Mouse (Mus musculus): ENCODE data around the gene Slc17a7. TPM values are rescaled to one million over a fixed set of nuclear protein-coding genes. Genes with fewer than 3 reads are reported as not detected.
"Not testable (repeated sequence)": the region's sequence is repeated elsewhere in the genome, so short reads cannot be mapped to it uniquely, and the experiment has no call there.

Gene Slc17a7
- under 1 TPM; 0.18 to 0.42 TPM for total RNA-seq (2021)
- long read RNA-seq, experiment 1, result 0 reads
- long read RNA-seq, experiment 2, result 0 reads

GRCm38 (mm10) chr7:45163735-45164490 lies at the start of gene Slc17a7:
Slc17a7 (plus strand) TSS chr7:45163949.
- peak; percentile 53 for DNase-seq

DNA sequence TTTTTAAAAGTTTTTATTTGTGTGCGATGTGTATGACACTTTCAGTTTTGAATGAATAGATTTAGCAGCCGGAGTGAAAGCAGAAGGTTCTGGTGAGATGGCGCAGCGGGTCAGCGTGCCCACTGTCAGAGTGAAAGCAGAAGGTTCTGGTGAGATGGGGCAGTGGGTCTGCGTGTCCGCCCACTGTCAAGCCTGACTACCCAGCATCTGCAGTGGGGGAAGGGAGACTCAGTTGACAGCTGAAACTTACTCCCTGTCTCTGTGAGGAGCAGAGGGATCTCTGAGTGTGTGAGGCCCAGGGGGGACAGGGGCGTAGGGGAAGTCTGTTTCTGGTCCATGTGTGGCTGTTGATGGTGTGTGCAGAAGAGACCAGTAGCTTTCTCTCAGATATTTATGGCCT lies 46.2 kb upstream of the Slc17a7 start:
- DNase-seq, result no peak

DNA sequence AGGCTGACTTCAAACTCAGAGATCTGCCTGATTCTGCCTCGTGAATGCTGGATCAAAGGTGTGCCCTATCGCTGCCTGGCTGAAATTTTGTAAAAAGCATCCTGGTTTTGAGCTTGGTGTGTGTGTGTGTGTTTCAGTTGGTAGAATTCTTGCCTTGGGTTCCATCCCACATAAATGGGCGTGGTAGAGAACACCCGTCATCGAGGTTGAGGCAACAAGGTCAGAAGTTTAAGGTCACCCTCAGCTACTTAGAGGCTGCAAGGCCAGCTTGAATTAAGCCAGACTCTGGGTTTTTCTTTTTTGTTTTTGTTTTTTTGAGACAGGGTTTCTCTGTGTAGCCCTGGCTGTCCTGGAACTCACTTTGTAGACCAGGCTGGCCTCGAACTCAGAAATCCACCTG lies 45.4 kb upstream of the Slc17a7 start:
- DNase-seq, result no peak

GRCm38 (mm10) chr7:45119780-45120709 lies 43.7 kb upstream of the Slc17a7 start:
- DNase-seq, result no peak

DNA sequence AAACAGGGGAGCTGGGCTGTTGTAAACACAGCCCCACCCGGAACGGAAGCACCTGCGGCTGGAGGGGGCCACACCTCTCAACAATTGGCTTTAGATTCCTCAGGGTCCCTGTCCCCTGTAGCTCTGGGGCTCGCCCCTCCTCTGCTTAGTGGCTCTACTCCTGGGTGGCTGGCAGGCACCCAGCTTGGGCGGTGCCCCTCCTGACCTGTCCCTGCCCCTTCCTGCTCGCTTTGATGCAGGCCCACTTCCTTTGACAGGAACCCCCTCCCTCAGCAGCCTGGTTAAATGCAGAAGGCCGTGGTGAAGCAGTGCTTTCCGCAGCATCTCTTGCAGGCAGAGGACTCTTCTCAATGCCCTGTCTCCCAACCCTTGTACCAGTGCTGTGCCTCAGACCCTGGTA lies 42.3 kb upstream of the Slc17a7 start:
- peak; percentile 68 for DNase-seq

- no peak for DNase-seq
Observed at GRCm38 (mm10) chr7:45121966-45122365, 41.8 kb upstream of the Slc17a7 start.

GRCm38 (mm10) chr7:45122561-45123185 lies 41.1 kb upstream of the Slc17a7 start:
- DNase-seq, result no peak

DNA sequence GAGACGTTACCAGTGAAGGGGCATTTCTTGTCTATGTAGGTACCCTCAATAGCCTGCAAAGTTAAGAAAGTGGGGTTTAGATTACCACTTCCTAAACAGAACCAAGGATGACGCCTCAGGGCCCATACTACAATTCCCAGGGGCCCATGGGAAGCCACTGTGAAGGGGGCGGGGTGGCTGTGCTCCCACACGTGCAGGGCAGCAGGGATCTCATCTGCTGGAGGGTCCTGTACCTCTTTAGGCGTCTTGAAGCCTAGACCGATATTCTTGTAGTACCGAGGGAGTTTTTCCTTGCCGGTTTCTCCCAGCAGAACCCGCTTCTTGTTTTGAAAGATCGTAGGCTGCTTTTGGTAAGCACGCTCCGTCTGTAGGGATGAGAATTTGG lies 40.6 kb upstream of the Slc17a7 start:
- DNase-seq, result peak; percentile 61

DNA sequence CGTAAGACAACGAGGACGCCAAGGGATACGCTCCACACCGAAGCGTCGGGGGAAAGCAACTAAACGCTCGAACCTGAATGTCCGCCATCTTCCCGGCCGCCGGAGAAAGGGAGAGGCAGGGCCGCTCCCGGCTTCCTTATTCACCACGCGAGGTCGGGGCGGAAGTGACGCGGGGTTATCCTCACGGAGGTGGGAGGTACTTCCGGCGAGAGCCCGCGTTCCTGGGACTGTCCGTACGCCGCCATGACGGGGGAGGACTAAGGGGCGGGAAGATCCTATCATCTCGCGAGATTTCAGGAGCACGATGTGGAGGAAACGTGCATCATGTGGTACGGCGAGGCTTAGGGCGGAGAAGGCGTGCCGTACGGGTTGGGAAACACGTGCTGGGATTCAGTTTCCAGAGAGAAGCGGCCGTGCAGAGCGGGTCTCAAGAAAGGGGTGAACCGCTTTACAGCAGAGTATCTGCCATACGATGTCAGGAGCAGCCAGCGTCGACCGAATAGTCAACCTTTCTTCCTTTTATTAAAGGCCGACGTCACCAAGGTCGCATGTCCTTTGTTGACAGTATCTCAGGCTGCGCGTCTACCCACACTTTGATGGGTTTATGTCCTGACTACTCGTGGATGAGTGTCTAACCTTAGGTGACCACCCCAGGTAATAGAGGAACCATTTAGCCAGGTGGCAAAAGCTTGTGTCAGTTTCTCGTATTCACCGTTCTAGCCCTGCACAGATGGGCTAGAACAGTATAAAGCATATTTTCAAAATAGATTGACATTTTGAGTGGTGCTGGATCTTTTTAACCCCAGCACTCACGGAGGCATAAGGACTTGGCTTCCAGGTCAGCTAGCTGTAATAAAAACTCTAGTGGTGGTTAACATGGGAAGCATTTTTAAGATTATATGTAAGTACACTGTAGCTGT lies 39.3 kb upstream of the Slc17a7 start, which contains the start of gene Rps11:
Gene Rps11, minus strand, starts transcription at position 216 of the 920 bp plus-strand sequence.
- peak; percentile 99 for DNase-seq

DNA sequence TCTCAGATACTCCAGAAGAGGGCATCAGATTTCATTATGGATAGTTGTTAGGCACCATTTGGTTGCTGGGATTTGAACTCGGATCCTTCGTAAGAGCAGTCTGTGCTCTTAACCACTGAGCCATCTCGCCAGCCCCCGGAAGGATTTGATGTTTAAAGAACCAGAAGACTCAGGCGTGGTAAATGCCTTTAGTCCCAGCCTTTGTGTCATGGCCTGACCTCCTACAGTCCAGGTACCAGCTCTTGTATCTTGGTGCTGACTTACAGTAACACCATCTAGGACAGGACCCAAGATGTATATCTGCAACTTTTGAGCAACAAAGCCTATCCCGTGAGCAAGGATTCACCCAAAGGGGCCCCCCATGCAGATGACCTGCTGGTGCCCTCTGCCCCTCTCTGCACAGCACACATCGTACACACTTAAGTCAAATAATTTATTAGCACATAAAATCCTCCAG lies 38.6 kb upstream of the Slc17a7 start:
- no peak for DNase-seq

DNA sequence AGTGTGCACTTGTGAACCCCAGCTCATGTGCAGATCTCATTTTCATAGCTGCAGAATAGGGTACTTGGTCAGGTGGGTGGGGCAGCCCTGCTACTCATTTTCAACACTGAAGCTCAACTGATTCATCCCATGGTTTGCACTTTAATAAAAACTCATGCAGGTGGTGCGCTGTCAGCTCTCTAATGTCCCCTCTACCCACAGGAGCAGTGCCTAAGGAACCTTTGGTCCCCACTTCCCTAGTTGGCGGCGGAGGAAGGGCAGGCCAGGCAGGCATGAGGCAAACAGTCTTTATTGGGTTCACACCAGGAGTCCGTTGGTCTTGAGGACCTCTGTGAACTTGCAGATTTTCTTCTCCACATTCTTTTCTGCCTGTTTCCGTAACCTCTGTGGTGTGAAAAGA lies 38.1 kb upstream of the Slc17a7 start:
- not testable (repeated sequence) for DNase-seq

DNA sequence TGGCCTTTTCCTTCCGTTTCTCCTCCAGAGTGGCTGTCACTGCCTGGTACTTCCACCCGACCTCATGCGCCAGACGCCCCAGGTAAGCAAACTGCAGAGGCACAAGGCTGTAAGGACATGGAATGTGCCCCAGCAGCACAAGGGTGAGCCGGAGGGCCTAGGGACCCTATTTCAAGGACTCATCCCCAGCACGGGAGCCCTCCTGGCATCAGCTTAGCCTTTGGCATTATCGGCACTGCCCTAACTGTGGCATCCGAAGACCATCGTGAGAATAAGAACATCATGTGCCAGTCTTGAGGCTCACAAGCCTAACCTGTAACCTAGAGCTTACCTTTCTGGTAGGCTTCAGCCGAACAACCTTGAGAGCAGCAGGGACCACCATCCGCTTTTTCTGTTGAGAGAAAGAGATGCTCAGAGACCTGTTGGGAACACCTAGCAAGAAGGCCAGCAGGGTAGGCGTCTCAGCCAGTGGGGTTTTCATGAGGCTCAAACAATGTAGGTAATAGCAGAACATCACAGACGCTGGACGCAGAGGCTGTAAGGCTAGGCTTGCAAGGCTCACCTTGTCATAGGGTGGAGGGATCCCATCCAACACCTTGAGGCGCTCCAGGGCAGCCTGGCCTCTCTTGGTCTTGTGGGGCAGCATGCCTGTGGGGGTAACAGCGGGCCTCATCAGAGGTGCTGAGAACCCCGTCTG lies 37.5 kb upstream of the Slc17a7 start:
- no peak for DNase-seq

GRCm38 (mm10) chr7:45126844-45127699 lies 36.7 kb upstream of the Slc17a7 start:
- no peak for DNase-seq

DNA sequence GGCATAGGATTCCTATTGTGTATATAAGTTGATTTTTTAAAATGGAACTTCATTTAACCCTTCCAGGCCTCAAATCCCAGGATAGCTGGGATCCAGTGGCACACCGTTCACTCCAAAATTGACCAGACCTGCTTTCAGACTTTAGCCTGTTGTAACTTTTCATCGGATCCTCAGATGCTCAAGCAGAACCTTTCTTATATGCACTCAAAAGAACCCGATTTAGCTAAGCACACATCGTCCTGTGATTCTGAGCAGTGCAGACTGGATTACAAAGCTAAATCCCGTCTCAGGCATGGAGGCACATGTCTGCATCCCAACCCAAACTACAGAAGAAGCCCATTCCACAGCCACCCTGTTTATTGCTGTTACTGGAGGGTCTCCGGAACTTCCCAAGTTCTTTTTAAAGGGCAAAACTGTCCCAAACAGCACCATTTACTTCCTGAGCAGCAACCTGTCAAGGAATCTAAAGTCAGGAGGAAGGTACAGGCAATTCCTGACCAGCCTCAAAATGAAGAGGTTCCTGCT lies 36.0 kb upstream of the Slc17a7 start:
- DNase-seq, result no peak

GRCm38 (mm10) chr7:45128624-45129246 lies 35.0 kb upstream of the Slc17a7 start, which contains the start of gene Rpl13a:
Rpl13a (minus strand) TSS chr7:45128761.
- peak; percentile 97 for DNase-seq

DNA sequence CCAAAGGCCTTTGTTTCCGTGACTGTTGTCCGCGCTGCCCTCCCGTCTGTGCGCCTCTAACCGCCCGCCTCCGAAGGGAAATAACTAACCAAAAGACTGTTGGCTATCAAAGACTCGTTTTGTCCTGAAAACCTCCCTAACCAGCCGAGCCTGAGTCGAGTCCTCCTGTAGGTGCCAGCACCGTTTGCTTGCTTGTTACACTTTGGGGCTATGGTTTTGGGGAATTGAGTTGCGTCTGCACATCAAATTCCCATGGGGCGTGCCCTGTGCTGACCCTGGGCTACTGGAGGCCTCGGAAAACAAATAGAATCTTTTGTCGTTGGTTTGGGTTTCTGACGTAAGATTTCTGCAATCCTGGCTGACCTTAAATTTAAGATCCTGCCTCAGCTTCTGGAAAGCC lies 34.4 kb upstream of the Slc17a7 start:
- DNase-seq, result peak; percentile 74

DNA sequence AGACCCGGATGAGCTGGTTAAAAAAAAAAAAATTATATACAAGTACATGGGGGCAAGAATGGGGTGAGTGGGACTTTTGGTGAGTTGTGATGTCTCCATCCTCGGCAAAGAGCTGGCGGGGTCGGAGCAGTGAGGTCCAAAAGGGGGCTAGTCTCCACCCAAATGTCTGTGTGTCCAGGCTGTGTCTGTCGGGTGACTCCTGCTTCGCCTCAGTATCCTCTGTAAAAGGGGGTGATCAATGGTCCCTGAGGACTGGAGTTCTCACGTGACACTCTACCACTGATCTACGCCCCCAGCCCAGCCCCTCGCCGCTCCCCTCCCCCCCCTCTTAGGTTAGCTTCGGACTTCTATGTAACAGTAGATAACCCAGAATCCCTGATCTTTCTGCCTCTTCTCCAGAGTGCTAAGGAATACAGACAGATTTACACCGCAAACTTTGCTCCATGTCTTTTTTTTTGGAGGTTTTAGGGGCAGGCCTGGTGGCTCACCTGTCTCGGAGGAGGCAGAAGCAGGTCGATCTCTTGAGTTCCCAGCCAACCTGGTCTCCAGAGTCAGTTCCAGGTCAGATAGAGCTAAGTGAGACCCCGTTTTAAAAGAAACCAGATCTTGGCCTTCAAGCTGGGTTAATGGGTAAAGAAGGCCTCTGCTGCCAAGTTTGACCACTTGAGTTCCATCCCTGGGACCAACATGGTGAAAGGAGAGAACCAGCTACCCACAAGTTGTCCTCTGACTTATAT lies 33.8 kb upstream of the Slc17a7 start:
- no peak for DNase-seq

- DNase-seq, result no peak
Observed at GRCm38 (mm10) chr7:45131850-45132249, 31.9 kb upstream of the Slc17a7 start.

Measured in adrenal gland, postnatal 10 days (tissue).